Mouse (Mus musculus): ENCODE data around the gene Gp1ba. TPM values are rescaled to one million over a fixed set of nuclear protein-coding genes. Genes with fewer than 3 reads are reported as not detected.

Gp1ba gene
- total and polyA plus RNA-seq, 3 experiments: 1.6 to 5.0 TPM; not detected in 1

DNA sequence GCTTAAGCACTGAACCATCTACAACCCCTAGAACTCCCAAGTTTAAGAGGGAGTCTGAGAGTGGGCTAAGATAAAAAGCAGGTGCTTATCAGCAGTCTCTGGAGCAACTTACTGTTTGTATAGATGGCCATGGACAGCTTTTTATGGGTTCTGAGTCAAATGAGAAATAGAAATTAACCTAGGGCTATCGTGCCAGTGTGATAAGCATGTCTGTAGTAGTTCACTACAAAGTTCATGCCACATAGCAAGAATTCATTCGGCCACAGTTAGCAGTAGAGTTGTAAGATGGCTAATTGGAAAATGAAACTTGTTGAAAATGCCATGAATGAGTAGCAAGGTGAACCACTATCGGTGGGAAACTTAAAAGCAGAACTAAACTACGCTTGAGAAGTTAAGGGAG, 9.6 kb downstream of the Gp1ba start (continued):
- TF ChIP-seq MAZ (IDR thresholded peaks at IDR 0.05; ENCODE audit: low read depth, low read length): no peak

DNA sequence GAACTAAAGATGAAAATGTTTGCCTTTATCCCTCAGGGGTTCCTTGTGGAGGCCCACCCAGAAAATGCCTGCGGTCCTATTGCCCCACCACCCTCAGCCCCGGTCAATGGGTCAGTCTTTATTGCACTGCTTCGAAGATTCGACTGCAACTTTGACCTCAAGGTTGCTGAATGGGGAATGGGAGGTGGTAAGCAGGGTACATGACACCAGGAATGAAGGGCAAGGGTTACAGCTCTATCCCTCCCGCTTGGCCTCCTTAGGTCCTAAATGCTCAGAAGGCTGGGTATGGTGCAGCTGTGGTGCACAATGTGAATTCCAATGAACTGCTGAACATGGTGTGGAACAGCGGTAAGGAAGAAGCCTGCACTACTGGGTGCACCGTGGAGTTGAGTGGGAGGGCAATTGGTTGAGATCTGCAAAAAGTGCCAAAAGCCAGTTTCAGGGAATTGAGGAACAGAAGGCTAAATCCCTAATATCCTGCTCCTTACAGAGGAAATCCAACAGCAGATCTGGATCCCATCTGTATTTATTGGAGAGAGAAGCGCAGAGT, 10.3 kb downstream of the Gp1ba start:
- Histone ChIP-seq H3K36me3 (ENCODE audit: control insufficient read depth in 1 of 2, insufficient read depth in 2 of 2, low read length in 2 of 2) (peaks cover 17 to 54% of the 10 kb centered on the region in 2 experiments), H3K79me2 (ENCODE audit: control insufficient read depth, insufficient read depth, low read length, poor library complexity) (peaks cover 80% of the 10 kb centered on the region), H3K27ac (ENCODE audit: control insufficient read depth, low read depth, low read length) (peak overlapping the region; percentile 95), H3K27me3 (ENCODE audit: control insufficient read depth in 1 of 2, insufficient read depth in 2 of 2, low read length in 2 of 2) (no peaks in the 10 kb centered on the region), H3K9ac (ENCODE audit: control insufficient read depth, low read depth, low read length, poor library complexity, severe bottlenecking) (peak overlapping the region; percentile 92), H3K4me1 (ENCODE audit: control insufficient read depth in 1 of 2, insufficient read depth in 2 of 2, low read length in 2 of 2) (peaks cover 12 to 52% of the 10 kb centered on the region in 2 experiments), H3K4me3 (ENCODE audit: control insufficient read depth in 1 of 2, insufficient read depth in 1 of 2, low read depth in 2 of 2, low read length in 2 of 2) (peak overlapping the region; percentile 12 to 15; a peak in 3 of 4 replicates), H3K9me3 (replicated peaks; ENCODE audit: insufficient read depth, low read length) (no peaks in the 10 kb centered on the region)
- DNase-seq (ENCODE audit: low read depth, low spot score): peak; percentile 38
- TF ChIP-seq POLR2AphosphoS5 (IDR thresholded peaks at IDR 0.05; ENCODE audit: borderline replicate concordance, low read depth, low read length) (0 out of 2 replicates have a peak, but pooled peaks have one; percentile 33), MXI1 (IDR thresholded peaks at IDR 0.05; ENCODE audit: low read depth, low read length) (no peak)

DNA sequence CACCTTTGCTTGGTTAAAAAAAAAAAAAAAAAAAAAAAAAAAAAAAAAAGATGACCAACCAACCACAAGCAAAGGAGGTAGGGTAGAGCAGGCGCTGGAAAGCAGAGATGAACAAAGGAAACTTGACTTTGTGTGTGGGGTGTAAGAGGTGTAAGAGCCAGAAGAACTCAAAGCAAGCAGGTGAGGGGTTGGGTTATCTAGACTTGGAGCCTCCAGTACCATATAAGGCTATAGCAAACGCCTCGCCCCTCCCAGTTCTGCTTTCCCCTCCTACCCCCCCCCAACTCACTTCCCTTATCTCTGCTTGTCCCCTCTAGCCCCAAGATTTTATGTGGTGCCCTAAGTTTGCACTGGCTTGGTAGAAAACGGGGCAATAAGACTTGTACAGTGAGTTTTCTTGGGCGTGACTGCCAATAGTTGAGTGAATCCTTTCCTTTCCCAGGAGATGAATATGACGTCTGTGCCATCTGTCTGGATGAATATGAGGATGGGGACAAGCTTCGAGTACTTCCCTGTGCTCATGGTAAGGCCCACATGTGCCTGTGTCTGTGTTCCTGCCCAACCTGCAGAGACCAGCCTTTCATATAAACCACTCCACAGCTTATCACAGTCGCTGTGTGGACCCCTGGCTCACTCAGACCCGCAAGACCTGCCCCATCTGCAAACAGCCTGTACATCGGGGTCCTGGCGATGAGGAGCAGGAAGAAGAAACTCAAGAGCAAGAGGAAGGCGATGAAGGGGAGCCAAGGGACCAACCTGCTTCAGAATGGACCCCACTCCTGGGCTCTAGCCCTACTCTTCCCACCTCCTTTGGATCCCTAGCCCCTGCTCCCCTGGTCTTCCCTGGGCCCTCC, 11.6 kb downstream of the Gp1ba start:
- Histone ChIP-seq H3K9ac (ENCODE audit: control insufficient read depth, low read depth, low read length, poor library complexity, severe bottlenecking) (peak overlapping the region; percentile 99), H3K27me3 (ENCODE audit: control insufficient read depth in 1 of 2, insufficient read depth in 2 of 2, low read length in 2 of 2) (no peaks in the 10 kb centered on the region), H3K9me3 (replicated peaks; ENCODE audit: insufficient read depth, low read length) (no peaks in the 10 kb centered on the region), H3K36me3 (ENCODE audit: control insufficient read depth in 1 of 2, insufficient read depth in 2 of 2, low read length in 2 of 2) (peaks cover 17 to 52% of the 10 kb centered on the region in 2 experiments), H3K4me1 (ENCODE audit: control insufficient read depth in 1 of 2, insufficient read depth in 2 of 2, low read length in 2 of 2) (peaks cover 12 to 49% of the 10 kb centered on the region in 2 experiments), H3K79me2 (ENCODE audit: control insufficient read depth, insufficient read depth, low read length, poor library complexity) (peaks cover 79% of the 10 kb centered on the region), H3K27ac (ENCODE audit: control insufficient read depth, low read depth, low read length) (peak overlapping the region; percentile 95), H3K4me3 (ENCODE audit: control insufficient read depth in 1 of 2, insufficient read depth in 1 of 2, low read depth in 2 of 2, low read length in 2 of 2) (peak overlapping the region in 1 of 2 experiments; percentile 1; a peak in 1 of 4 replicates)
- peak; percentile 95 for DNase-seq (ENCODE audit: low read depth, low spot score)
- TF ChIP-seq UBTF (IDR thresholded peaks at IDR 0.05; ENCODE audit: borderline replicate concordance, insufficient read depth, low read depth, low read length) (no peak), CHD2 (IDR thresholded peaks at IDR 0.05; ENCODE audit: low read length) (no peak), SMC3 (IDR thresholded peaks at IDR 0.05; ENCODE audit: low read depth, low read length) (peak; percentile 16; the same call in 1 of the 2 replicates), USF2 (IDR thresholded peaks at IDR 0.05; ENCODE audit: borderline replicate concordance in 1 of 2, insufficient read depth in 1 of 2, low read depth in 1 of 2, low read length in 2 of 2) (no peak), E2F4 (IDR thresholded peaks at IDR 0.05; ENCODE audit: borderline replicate concordance, low read depth, low read length) (no peak), USF1 (IDR thresholded peaks at IDR 0.05; ENCODE audit: low read depth, low read length) (no peak), MAZ (IDR thresholded peaks at IDR 0.05; ENCODE audit: low read depth, low read length) (peak; percentile 98), CHD1 (IDR thresholded peaks at IDR 0.05; ENCODE audit: low read depth, low read length) (no peak), CTCF (IDR thresholded peaks at IDR 0.05 in 2 of 3, conservative IDR thresholded peaks at IDR 0.05 in 1 of 3; ENCODE audit: control insufficient read depth in 1 of 3, insufficient read depth in 1 of 3, low read depth in 2 of 3, low read length in 3 of 3, poor library complexity in 1 of 3, severe bottlenecking in 1 of 3) (no peak), MEF2A (IDR thresholded peaks at IDR 0.05; ENCODE audit: extremely low read depth, insufficient replicate concordance, low read depth, low read length, poor library complexity, severe bottlenecking) (no peak), GABPA (IDR thresholded peaks at IDR 0.05; ENCODE audit: low read depth, low read length) (no peak), NRF1 (IDR thresholded peaks at IDR 0.05; ENCODE audit: insufficient read depth, low read depth, low read length, poor library complexity, severe bottlenecking) (no peak), RAD21 (IDR thresholded peaks at IDR 0.05; ENCODE audit: low read depth, low read length) (no peak), NELFE (IDR thresholded peaks at IDR 0.05; ENCODE audit: low read depth, low read length) (peak; percentile 43), RCOR1 (IDR thresholded peaks at IDR 0.05; ENCODE audit: low read depth, low read length) (peak; percentile 62; the same call in 1 of the 2 replicates), SIN3A (IDR thresholded peaks at IDR 0.05; ENCODE audit: low read length) (peak; percentile 78), ELF1 (IDR thresholded peaks at IDR 0.05; ENCODE audit: low read depth, low read length) (0 out of 2 replicates have a peak, but pooled peaks have one; percentile 41), POLR2AphosphoS5 (IDR thresholded peaks at IDR 0.05; ENCODE audit: borderline replicate concordance, low read depth, low read length) (no peak), KAT2A (conservative IDR thresholded peaks at IDR 0.05; ENCODE audit: low read depth, low read length) (no peak), MYC (IDR thresholded peaks at IDR 0.05; ENCODE audit: low read depth, low read length) (no peak), EP300 (IDR thresholded peaks at IDR 0.05; ENCODE audit: low read depth in 1 of 2, low read length in 2 of 2) (peak in 1 of 2 experiments; percentile 49; a peak in 2 of 4 replicates), TBP (IDR thresholded peaks at IDR 0.05; ENCODE audit: low read depth, low read length) (no peak), TAL1 (IDR thresholded peaks at IDR 0.05; ENCODE audit: low read length) (no peak), JUND (IDR thresholded peaks at IDR 0.05; ENCODE audit: low read depth, low read length) (0 out of 2 replicates have a peak, but pooled peaks have one; percentile 26)
